Mouse (Mus musculus) liver, embryonic 14.5 days (tissue): ENCODE results near the gene Tusc2.

Source experiments
- CTCF ChIP-seq: IDR thresholded peaks from 2 replicates; pipeline ENCODE4 v1.5.1; 2016; ENCODE audit warnings: antibody characterized with exemption, low read depth, control low read depth
- EP300 ChIP-seq: IDR thresholded peaks from 2 replicates; pipeline ENCODE4 v1.6.1; 2016; ENCODE audit warnings: antibody characterized with exemption, low read depth

GRCm38 (mm10) chr9:107553541-107554318 lies 9.3 kb upstream of the Tusc2 start:
- TF ChIP-seq EP300 (no peak), CTCF (no peak)
